Mouse (Mus musculus) ES-Bruce4 (cell line): ENCODE data around the gene Fastkd5. TPM values are rescaled to one million over a fixed set of nuclear protein-coding genes. Genes with fewer than 3 reads are reported as not detected.
A peak's percentile ranks its signal among the peaks of the same experiment; 100 is the strongest.

Source experiments
- H3K27ac ChIP-seq: 2 replicates; pipeline ENCODE4 v1.5.1; 2012; ENCODE audit warnings: low read length, inconsistent platforms; ENCODE audit not compliant: insufficient read depth
- H3K27me3 ChIP-seq: 2 replicates; pipeline ENCODE4 v1.6.1; 2012; ENCODE audit warnings: mild to moderate bottlenecking, low read length, inconsistent platforms; ENCODE audit not compliant: control insufficient read depth, poor library complexity, insufficient read depth, severe bottlenecking
- H3K36me3 ChIP-seq: 2 replicates; pipeline ENCODE4 v1.6.1; 2012; ENCODE audit warnings: inconsistent platforms, mild to moderate bottlenecking, low read length, moderate library complexity; ENCODE audit not compliant: control insufficient read depth, poor library complexity, insufficient read depth, severe bottlenecking
- H3K4me1 ChIP-seq: one replicate; pipeline ENCODE4 v1.8.1; 2011; ENCODE audit warnings: low read length; ENCODE audit not compliant: control insufficient read depth, insufficient read depth
- H3K4me3 ChIP-seq: 2 replicates; pipeline ENCODE4 v1.5.1; 2011; ENCODE audit warnings: low read depth, mild to moderate bottlenecking, low read length
- H3K9ac ChIP-seq: 2 replicates; pipeline ENCODE4 v1.6.1; 2012; ENCODE audit warnings: low read depth, mild to moderate bottlenecking, inconsistent platforms; ENCODE audit not compliant: poor library complexity, severe bottlenecking
- H3K9me3 ChIP-seq: replicated peaks from 2 replicates; pipeline ENCODE4 v1.6.1; 2012; ENCODE audit warnings: mild to moderate bottlenecking, low read length, inconsistent platforms; ENCODE audit not compliant: control insufficient read depth, poor library complexity, insufficient read depth, severe bottlenecking
- CTCF ChIP-seq: IDR thresholded peaks from one replicate; pipeline ENCODE4 v1.8.1; 2011; ENCODE audit warnings: low read depth, low read length
- EP300 ChIP-seq: IDR thresholded peaks from 2 replicates; pipeline ENCODE4 v1.6.1; 2011; ENCODE audit warnings: low read depth, low read length; ENCODE audit not compliant: insufficient read depth
- POLR2A ChIP-seq: IDR thresholded peaks from one replicate; pipeline ENCODE4 v1.8.1; 2011; ENCODE audit warnings: low read length; ENCODE audit not compliant: insufficient read depth
- polyA plus RNA-seq: library from polyadenylated mRNA; stranded (reverse); fragments of >200 nt; gene quantifications from 2 replicates; pipeline ENCODE4 v1.2.4, GENCODE M21; 2011; ENCODE audit warnings: low read depth; ENCODE audit not compliant: missing spikeins, insufficient read depth, insufficient read length

Fastkd5 gene
- polyA plus RNA-seq, 1 experiment = 22.5 TPM

DNA sequence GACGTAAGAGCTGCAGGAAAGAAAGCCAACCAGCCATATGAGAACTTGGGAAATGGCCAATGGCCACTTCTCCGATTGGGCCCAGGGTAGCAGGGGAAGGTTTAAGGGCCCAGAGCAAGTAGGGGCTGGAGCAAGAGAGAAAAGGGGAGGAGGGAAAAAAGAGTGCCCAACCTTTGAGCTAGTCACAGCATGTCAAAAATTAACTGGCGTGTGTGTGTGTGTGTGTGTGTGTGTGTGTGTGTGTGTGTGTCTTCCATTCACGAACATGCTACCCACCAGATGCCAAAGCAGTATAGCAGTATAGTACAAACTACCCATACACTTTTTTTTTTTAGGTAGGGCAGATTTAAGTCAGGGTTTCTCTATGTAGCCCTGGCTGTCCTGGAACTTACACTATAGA, 60.9 kb downstream of the Fastkd5 start:
- no peaks in the 10 kb centered on the region for H3K27me3 ChIP-seq
- peaks cover 5% of the 10 kb centered on the region for H3K36me3 ChIP-seq
- H3K9me3 ChIP-seq = no peaks in the 10 kb centered on the region
- H3K4me3 ChIP-seq = no peak overlapping the region
- H3K27ac ChIP-seq = no peak overlapping the region
- TF ChIP-seq EP300 = no peak
- TF ChIP-seq POLR2A = no peak
- TF ChIP-seq CTCF = no peak
- no peaks in the 10 kb centered on the region for H3K4me1 ChIP-seq
- no peak overlapping the region for H3K9ac ChIP-seq

DNA sequence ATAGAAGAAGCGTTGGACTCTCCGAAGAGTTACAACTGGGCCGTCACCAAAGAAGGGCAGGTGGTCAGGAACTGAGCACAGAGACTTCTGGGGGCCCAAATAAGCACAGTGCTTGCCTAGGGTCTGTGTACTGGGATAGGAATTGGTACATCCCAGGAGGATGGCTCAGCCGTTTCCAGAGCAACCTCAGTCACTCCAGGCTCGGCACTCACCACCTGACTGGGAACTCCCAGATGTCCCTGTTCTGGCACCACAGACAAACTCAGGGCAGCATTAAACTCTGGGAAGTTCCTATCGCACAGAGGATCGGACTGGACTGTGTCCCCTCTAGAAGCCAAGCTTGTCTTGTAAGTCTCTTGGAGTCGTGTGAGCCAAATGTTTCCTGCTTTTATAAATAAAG, 64.8 kb downstream of the Fastkd5 start:
- Histone ChIP-seq H3K9ac (no peak overlapping the region), H3K9me3 (no peaks in the 10 kb centered on the region), H3K27ac (no peak overlapping the region), H3K4me3 (no peak overlapping the region), H3K36me3 (peaks cover 5% of the 10 kb centered on the region), H3K4me1 (no peaks in the 10 kb centered on the region), H3K27me3 (no peaks in the 10 kb centered on the region)
- TF ChIP-seq POLR2A (no peak), CTCF (no peak), EP300 (no peak)

DNA sequence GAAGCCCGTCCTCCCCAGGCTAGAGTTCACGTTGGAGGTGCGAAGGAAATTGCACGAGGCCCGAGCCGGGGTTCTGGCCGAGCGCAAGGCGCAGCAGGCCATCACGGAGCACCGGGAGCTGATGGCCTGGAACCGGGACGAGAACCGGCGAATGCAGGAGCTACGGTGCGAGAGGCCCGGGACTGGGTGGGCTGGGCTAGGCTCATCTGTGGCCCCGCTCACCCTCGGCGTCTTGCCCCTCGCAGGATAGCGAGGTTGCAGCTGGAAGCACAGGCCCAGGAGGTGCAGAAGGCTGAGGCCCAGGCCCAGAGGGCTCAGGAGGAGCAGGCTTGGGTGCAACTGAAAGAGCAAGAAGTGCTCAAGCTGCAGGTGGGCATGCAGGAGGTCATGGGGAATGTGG, 65.8 kb downstream of the Fastkd5 start:
- no peaks in the 10 kb centered on the region for H3K27me3 ChIP-seq
- H3K4me1 ChIP-seq = no peaks in the 10 kb centered on the region
- H3K9ac ChIP-seq = peak overlapping the region; percentile 82
- peak overlapping the region; percentile 93 for H3K4me3 ChIP-seq
- H3K36me3 ChIP-seq = peaks cover 5% of the 10 kb centered on the region
- no peak for TF ChIP-seq POLR2A
- TF ChIP-seq EP300 = no peak
- TF ChIP-seq CTCF = no peak
- no peaks in the 10 kb centered on the region for H3K9me3 ChIP-seq
- no peak overlapping the region for H3K27ac ChIP-seq

Other genes with a start within 250 kb of the Fastkd5 start
- gene Cpxm1, start 232.5 kb downstream of the Fastkd5 start, polyA plus RNA-seq = 8.1 and 10.9 TPM in 2 replicates
- gene Gm28372, start 224.8 kb downstream of the Fastkd5 start, polyA plus RNA-seq = not detected in 2 replicates
- gene 1700020A23Rik, start 224.8 kb downstream of the Fastkd5 start, polyA plus RNA-seq = not detected in 2 replicates
- not detected in 2 replicates for gene Tmem239, start 223.5 kb downstream of the Fastkd5 start, polyA plus RNA-seq
- gene Vps16, start 205.7 kb downstream of the Fastkd5 start, polyA plus RNA-seq = 119 and 121 TPM in 2 replicates
- gene Pced1a, start 205.3 kb downstream of the Fastkd5 start, polyA plus RNA-seq = 16.3 and 18.4 TPM in 2 replicates
- 72.8 and 77.6 TPM in 2 replicates for gene Ptpra, start 179.7 kb downstream of the Fastkd5 start, polyA plus RNA-seq
- 13.3 and 17.0 TPM in 2 replicates for gene Mrps26, start 66.3 kb downstream of the Fastkd5 start, polyA plus RNA-seq
- not detected in 2 replicates for gene Oxt, start 53.9 kb downstream of the Fastkd5 start, polyA plus RNA-seq
- gene Avp, start 47.5 kb downstream of the Fastkd5 start, polyA plus RNA-seq = not detected in 2 replicates
- 10.4 and 11.6 TPM in 2 replicates for gene Ubox5, start within 50 bp of the Fastkd5 start, polyA plus RNA-seq
- 2.4 and 2.8 TPM in 2 replicates for gene Lzts3, start 12.8 kb upstream of the Fastkd5 start, polyA plus RNA-seq
- gene Ddrgk1, start 34.6 kb upstream of the Fastkd5 start, polyA plus RNA-seq = 38.9 and 39.3 TPM in 2 replicates
- 137 and 139 TPM in 2 replicates for gene Itpa, start 37.6 kb upstream of the Fastkd5 start, polyA plus RNA-seq
- gene Slc4a11, start 67.5 kb upstream of the Fastkd5 start, polyA plus RNA-seq = 27.1 and 29.9 TPM in 2 replicates